Mouse (Mus musculus): ENCODE measurements around the gene Gm10197.
"Not testable (repeated sequence)": the region's sequence is repeated elsewhere in the genome, so short reads cannot be mapped to it uniquely, and the experiment has no call there.

Gm10197 gene

DNA sequence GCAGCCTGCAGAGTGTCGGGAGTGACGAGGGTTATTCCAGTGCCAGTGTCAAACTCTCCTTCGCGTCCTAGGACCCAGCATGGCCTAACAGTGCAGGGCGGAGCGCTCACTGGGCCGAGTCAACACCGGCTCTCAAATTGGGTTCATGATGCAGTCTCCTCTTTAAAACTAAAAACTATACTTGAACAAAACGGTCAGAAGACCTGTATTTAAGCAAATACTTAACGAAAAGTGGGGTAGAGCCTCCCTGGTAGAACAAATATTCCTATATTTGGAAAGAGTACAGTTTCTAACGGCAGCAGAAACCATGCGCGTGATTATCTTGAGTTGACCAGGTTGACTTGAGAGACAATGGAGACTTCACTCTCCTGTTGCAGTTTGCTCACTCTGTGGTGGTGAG, at the start of gene Gm10197:
Gm10197 (minus strand) TSS at position 101 of the 400 bp plus-strand sequence.
- no peak for DNase-seq (ENCODE audit: low read depth, low spot score)

DNA sequence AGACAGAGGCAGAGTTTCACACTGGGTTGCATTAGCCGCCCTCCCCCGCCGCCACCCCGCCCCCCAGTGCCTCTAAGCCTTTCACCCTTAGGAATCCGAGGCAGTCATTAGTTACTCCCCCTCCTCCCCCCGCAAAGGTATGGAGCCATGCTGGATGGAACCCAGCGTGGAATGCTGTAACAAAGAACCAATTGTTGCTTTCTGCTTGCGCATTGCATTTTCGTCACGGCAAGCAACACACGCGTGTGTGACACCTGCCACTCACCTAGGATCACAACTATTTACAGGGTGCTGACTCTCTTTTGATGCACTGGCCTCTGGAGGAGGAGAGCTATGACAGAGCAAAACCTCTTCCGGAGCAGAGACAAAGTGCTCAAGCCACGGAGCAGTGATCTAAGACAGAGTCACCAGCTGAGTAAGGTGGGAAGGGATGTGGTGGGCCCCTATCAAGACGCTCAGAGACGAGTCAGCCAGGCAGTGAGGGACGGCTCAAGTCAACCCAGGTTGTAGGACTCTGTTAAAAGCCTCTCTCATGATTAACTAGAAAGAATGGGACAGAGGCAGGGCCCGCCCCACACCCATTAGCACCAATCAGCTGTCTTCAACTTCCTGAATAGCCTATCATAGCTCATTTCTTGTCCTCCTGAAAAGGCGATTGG, 49.5 kb upstream of the Gm10197 start:
- DNase-seq (ENCODE audit: low read depth, low spot score) = peak; percentile 90

DNA sequence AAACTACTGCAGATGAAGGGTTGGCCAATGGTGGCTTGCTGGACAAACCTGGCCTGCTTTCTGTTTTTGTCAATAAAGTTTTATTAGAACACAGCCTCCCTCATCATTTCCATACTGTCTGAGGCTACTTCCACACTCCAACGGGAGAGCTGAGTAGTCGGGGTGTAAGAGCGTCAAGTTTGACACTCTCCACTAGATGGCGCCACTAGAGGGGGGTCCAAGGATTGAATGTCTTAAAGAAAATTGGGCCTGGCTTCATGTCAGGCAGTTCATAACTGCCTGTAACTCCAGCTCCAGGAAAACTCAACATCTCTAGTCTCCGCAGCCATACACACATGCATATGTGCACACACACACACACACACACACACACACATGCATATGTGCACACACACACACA, 48.3 kb upstream of the Gm10197 start:
- DNase-seq (ENCODE audit: low read depth, low spot score) = peak; percentile 86

DNA sequence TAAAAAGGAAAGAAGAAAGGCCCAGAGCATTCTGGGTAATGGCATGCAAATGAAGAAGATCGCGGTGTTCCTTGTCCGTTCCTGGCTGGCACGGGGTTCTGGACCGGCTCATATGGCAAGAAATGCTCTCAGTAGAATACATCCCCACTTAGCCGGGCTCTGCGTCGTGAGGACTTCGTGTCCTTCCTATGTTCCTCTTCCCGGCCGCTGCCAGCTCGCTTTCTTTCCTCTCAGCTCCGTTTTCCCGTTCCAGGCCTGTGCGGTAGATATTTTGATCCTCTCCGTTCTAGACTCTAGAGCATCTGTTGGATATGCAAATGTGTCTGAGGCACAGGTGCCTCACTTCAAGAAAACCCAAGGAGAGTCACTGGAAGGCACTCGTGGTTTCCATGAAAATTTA, 43.6 kb upstream of the Gm10197 start:
- no peak for DNase-seq (ENCODE audit: low read depth, low spot score)

DNA sequence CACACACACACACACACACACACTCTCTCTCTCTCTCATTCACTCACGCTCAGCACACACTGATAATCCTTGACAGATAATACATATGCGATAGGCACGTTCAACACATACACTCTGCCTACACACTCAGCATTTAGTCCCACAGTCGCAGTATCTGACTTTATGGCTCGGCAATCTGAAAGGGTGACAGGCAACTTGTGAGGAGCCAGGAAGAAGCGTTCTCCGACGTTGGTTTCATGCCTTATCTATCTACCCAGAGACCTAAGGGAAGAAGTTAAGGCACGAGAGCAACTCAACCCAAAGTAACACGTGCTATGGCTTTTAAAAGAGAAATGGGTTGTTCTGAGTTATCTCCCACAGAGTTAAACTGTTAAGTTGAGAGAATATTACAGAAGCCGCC, 43.1 kb upstream of the Gm10197 start:
- DNase-seq (ENCODE audit: low read depth, low spot score) = no peak

DNA sequence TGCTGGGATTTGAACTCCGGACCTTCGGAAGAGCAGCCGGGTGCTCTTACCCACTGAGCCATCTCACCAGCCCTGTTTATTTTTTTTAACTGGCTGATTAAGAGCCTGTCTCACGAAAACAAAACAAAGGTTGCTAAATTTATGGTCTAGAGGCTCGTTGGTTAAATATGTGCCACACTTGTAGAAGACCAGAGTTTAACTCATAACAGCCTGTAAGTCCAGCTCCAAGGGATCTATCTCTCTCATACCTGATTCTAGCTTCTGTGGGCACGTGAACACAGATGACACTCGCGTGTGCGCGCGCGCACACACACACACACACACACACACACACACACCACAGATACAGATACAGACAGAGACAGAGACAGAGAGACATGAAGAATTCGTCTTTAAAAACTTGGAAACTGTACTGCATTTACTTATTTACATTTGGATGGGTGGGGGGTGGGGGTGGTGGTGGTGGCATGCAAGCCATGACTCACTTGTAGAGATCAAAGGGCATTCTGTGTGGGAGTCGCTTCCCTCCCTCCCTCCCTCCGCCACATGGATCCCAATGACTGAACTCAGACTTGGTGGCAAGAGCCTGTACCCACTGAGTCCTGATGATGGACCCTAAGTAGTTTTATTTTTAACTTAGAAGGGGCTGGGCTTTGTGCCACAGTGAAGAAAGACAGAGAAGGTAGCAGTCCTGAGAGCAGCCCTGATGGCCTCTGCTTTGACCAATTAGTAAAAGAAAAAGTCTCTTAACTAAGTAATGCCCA, 42.2 kb upstream of the Gm10197 start:
- DNase-seq (ENCODE audit: low read depth, low spot score) = no peak

DNA sequence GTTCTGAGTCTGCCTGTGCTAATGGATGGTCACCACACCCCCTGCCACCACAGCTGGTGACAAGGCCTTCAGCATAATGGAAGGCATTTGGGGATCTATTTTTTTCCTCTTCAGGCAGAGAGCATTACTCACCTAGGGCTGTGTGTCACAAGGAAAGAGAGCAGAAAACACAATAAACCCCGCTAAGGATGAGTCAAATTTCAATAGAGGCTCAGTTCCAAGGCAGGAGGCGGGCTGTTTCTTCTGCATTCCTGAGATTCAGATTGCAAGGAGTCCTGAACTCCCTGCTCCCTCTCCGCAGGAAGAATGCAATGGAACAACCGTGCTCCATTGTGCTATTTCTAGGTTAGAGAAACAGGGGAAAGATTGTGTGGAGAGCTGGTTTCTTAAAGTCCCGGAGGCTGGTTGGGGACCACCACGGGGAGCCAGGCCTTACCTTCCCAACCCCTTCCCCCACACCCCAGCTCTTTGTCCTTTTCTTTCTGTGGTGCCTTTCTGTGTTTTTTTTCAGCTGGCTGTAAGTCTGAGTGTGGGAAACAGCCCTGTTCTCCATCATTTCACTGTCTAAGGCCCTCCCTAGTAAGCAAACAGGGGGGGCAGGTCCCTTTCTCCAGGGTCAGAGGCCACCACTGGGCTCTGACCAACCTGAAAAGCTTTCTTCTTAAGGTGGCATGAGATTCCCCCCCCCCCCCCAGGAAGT, 40.7 kb upstream of the Gm10197 start:
- DNase-seq (ENCODE audit: low read depth, low spot score) = no peak

DNA sequence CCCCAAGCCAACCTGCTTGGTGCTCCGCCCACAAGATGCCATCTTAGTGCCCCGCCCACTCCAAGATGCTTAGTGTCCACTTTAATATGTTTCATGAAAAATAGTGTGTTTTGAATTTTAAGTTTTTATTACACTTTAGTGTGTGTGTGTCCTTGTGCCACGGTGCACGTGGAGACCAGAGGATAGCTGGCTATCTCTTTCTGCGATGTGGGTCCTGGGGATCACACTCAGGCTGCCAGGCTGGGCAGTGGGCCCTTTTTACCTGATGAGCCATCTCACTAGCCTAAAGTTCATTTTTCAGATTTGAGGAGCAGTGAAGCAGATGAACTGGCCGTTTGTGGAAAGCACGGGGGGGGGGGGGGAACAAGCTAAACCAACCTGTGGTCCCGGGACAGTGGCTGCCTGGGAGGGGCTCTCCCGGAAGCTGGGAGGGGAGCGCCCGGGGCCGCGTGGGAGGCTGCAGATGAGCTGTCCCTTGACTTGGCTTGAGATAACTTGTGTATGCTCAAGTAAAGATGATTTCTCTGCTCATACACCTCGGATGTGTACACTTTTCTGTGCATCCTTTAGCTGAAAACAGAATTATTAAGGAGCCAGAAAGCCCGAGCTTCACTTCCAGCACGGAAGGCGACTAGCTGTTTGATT, 38.2 kb upstream of the Gm10197 start:
- DNase-seq (ENCODE audit: low read depth, low spot score) = peak; percentile 42

DNA sequence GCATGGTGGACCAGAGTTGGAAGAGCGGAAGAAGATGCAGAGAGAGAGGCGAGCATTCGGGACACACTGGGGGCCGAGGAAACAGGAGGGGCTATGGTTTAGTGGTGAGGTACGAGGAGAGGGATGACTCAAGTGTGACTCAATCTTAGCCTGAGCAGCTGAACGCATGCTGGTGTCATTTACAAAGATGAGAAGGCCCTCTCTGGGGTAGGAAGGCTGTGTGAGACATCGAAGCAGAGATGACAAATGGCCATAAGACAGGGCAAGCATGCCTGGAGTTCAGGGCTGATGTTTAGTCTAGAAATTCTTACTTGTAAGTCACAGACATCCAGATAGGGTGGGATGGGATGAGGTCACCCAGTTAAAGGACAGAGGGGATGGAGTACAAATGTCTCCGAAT, 36.8 kb upstream of the Gm10197 start:
- peak; percentile 35 for DNase-seq (ENCODE audit: low read depth, low spot score)

DNA sequence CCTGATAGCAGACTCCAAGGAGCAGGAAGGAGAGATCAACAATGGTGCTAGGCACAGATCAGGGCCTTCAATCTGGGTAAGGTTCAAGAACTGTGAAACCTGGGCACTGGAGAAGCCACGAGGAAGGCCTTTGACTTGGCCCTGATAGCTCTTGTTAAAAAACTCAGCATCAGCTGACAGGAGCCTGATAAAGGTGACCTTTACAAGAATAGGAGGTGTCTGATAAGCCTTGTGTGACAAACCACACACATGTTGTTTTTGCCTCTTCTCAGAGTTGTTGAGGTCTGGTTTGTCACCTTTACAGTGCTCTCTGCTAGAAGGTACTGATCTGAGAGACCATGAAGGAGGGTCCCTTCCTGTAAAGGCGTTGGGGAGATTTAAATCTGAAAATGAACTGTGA, 35.8 kb upstream of the Gm10197 start:
- DNase-seq (ENCODE audit: low read depth, low spot score) = peak; percentile 51

DNA sequence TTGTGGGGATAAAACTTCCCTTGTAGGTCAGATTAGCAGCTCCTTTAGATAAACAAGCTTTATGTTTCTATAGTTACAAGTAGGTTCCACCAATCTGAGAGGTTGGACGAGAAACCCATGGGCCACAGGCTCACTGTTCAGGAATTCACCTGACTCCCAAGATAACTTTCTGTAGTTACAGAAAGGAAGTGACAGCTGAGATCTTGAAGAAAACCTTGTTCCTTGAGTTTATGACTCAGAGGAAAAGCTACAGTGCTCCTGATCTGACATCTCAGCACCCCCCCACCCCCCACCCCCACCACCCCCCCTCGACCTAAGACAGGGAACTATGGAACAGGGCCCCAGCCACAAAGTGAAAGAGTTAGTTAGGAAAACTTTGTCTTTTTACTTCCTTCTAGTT, 34.2 kb upstream of the Gm10197 start:
- DNase-seq (ENCODE audit: low read depth, low spot score) = no peak

DNA sequence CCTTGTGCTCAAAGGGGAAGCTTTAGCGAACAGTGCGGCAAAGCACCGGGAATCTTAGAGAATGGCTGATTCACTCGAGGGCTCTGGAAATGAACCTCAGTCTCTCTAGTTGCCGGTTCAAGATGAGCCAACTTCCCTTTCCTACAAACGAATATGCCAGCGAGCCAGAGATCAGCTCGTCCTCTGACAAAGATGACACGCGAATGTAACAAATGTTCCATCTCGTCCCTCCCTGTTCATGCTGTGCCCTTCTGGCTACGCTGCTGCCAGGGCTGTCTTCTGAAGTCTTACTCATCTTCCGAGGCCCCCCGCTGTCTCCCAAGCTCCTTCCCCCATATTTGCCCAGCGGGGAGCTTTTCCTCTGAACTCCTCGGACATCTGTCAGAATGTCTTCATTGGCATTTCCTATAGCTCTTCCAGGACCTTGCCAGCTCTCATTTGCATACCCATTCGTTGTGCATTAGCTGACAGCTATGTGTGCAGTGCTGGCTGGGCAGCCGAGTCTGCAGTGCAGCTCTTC, 33.3 kb upstream of the Gm10197 start:
- DNase-seq (ENCODE audit: low read depth, low spot score) = no peak

DNA sequence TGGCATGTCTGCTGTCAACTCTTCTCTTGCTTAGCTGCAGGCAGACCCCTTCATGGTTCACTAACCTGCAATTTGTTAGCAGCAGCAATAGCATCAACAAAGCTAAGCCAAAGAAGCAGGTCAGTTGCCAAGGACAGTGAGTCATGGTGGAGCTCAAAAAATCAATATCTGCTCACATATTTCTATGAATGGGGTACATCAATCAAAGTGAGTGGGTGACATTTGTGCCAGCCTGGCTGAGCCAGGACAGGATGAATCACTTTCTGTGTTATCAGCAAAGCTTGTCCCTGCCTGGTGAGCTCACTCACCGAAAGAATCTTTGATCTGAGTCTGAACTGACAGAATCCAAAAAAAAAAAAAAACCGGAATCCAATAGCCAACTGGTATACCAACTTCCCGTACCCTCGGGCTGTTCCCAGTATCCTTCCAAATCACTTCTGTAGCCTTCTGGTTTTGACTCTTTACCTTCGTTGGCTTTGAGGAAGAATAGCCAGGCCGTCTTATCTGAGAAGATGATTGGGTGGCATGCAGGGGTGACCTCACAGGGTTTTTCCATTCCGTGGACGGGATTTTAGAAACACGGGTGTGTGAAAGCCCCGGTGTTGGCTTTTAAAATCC, 32.8 kb upstream of the Gm10197 start:
- no peak for DNase-seq (ENCODE audit: low read depth, low spot score)

DNA sequence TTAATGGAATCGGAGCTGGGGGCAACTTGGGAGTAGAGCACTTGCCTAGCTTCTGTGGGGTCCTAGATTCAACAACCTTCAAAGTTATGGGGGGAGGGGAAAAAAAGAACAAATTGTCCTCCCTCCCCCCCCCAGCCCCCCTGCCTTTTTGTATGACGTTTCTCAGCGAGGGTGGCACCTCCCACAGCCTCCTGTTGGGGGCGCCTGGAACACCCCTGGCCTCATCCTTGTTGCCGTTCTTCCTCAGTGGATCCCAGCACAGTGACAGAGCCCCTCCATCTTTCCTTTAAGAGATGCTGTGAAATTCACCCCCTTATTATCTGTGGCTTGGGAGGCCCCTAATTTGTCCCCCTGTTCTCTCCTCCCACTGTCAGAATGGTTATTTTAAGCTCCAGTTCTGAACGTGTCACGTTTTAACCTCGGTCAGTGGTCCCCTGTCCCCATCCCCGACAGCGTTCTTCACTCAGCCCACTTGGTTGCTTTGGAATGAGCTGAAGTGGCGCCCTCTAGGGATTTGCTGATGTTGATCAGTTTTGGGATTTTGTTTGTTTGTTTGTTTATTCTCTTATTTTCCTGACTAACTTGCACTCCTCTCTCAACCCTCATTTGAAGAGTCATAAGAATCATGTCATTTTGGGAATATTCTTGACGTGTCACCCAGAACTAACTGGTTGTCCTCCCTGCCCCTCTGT, 31.3 kb upstream of the Gm10197 start:
- DNase-seq (ENCODE audit: low read depth, low spot score) = no peak

DNA sequence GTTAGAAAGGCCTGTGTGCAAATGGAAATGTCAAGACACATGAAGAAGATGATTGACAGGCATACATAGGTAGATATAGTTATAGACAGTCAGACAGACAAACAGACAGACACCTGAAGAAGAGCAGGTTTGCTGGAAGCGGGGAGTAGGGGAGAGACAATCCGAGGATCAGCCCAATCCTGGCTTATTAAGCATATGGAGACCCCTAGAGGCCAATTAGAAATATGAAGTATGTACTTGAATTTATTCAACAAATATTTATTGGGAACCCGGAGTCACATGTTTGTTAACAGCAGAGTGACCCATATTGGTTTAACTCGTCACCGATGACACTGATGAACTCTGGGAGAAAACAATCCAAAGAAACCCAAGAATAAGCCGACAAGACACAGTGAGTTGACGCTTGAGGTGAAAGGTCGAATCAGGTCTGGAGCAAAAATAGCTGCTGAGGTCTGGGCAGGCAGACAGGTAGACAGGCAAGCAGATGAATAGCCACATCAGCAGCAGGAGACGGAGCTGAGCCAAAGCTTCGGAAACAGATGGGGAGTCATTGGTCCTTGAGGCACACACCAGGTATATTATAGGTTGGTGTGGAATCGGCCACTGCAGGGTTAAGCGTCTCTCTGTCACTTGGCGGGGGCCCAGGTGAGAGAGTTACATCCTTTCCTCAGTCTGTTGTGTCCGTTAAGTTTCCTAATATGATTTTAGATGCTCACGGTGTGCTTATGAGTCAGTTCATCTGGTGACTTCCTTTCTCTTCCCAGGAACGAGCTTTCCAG, 29.0 kb upstream of the Gm10197 start:
- DNase-seq (ENCODE audit: low read depth, low spot score) = no peak

DNA sequence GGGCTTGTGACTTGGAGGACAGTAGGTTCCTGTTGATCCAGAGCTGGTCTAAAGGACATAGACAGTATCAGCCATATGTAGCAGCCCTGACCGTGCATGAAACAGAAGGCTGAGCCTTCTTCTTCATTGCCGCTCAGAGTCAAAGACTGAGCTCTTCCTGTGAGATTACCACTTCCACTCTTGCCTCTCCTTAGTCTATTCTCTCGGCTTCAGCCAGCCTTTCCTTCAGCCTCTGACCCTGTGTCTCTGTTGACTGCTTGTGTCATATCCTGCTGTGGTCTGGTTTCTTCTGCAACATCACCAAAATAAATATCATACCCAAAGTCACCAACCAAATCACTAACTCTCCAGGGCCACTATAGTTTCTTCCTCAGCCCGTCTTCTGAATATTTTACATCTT, 27.6 kb upstream of the Gm10197 start:
- peak; percentile 29 for DNase-seq (ENCODE audit: low read depth, low spot score)

DNA sequence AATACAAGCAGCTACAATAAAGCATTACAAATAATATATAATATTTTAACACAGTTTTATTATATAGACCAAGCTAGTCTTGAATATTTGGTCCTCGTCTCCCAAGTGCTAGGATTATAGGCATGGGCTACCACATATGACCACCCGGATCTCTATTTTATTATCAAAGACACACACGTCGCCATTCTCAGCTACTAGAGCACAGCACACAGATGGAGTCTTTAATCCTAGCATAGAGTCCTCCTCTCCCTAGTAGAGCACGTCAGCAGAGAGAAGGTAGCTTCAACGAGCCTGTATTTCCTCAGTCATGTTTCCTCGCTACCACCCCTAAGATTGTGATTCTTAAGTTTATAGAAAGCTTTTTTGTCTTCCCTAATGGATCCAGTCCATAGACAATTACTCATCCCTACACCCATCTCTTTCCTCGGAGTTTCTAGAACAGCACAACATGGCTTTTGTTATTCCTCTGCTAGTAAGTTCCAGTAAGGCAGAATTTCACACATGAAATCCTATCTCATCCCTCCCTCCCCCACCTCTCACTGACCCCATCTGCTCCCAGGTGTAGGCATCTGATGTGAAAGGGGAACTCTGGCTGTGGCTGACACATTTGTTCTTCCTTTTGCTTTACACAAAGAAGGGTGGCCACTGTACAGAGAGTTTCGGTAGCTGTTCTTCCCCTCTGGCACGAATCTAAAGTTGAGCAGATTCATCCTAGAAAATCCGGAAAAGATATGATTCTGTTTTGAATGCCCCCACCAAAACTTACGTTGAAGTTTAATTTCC, 26.1 kb upstream of the Gm10197 start:
- DNase-seq (ENCODE audit: low read depth, low spot score) = no peak

DNA sequence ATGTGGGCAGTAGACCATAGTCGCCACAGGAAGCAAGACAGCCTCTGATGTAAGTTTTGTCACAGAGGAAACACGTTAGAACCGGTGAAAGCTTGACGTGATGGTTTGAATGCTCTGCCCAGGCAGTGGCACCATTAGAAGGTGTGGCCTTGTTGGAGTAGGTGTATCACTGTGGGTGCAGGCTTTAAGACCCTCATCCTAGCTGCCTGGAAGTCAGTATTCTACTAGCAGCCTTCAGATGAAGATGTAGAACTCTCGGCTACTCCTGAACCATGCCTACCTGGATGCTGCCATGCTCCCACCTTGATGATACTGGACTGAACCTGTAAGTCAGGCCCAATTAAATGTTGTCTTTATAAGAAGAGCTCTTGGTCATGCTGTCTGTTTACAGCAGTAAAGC, 24.2 kb upstream of the Gm10197 start:
- DNase-seq (ENCODE audit: low read depth, low spot score) = peak; percentile 36

DNA sequence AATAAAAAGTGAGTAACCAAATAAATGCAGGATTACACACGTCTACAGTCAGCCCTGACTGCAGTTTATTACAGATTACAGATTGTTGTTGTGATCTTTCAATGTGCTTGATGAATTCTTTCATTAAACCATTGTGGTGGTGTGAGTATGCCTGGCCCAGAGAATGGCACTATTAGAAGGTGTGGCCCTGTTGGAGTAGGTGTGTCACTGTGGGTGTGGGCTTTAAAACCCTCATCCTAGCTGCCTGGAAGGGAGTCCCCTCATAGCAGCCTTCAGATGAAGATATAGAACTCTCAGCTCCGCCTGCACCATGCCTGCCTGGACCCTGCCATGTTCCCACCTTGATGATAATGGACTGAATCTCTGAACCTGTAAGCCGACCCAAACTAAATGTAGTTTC, 23.4 kb upstream of the Gm10197 start:
- DNase-seq (ENCODE audit: low read depth, low spot score) = not testable (repeated sequence)

Data from CD4-positive helper T cell, adult 2 months (primary cell).